Mouse (Mus musculus) erythroblast, embryonic 14.5 days (primary cell): ENCODE measurements around the gene Tpm3-rs7.

Source experiments
- GATA1 ChIP-seq: IDR thresholded peaks from 2 replicates; pipeline ENCODE4 v1.6.1; 2012; ENCODE audit warnings: low read length, inconsistent platforms, mixed read lengths
- TAL1 ChIP-seq: IDR thresholded peaks from 3 replicates; pipeline ENCODE4 v1.6.1; 2012; ENCODE audit warnings: low read length, inconsistent platforms, mixed read lengths

DNA sequence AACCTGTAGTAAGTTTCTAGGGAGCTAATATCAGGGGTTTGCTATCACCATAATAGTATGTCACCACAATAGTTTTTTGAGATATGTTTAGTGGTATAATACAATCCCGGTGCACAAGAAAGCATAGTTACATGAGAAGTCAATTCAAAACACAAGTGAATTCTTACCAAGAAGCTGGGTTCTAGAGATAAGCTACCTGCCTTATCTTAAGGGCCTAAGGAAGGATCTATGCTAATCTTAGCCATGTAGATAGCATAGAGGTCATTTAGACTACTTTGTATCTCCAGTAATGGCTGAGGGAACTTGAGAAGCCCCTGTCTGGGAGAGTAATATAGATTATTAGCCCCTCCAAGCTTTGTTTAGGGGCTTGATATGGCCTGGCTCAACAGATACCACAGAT is 2.6 kb downstream of the Tpm3-rs7 start:
- TF ChIP-seq TAL1 (no peak), GATA1 (no peak)
